Mouse (Mus musculus): ENCODE results near the gene Kpna1. TPM values are rescaled to one million over a fixed set of nuclear protein-coding genes. Genes with fewer than 3 reads are reported as not detected.

Gene Kpna1
- polyA plus RNA-seq, 2 experiments: 15.4 to 38.7 TPM

GRCm38 (mm10) chr16:35966411-35967115, 12.0 kb upstream of the Kpna1 start:
- TF ChIP-seq POLR2A (IDR thresholded peaks at IDR 0.05; ENCODE audit: borderline replicate concordance, extremely low read depth, insufficient read depth, insufficient read length): no peak
- Histone ChIP-seq H3K4me3 (replicated peaks; ENCODE audit: low read length) (no peak overlapping the region), H3K9ac (ENCODE audit: low read depth, low read length, severe bottlenecking) (no peak overlapping the region), H3K27ac (replicated peaks; ENCODE audit: low read depth, low read length) (no peak overlapping the region), H3K9me3 (ENCODE audit: control insufficient read depth, low read length) (no peaks in the 10 kb centered on the region), H3K4me1 (ENCODE audit: control insufficient read depth, insufficient read depth, low read length) (no peaks in the 10 kb centered on the region), H3K4me2 (replicated peaks; ENCODE audit: low read depth, low read length, severe bottlenecking) (no peak overlapping the region), H3K27me3 (ENCODE audit: control insufficient read depth, insufficient read depth, low read length) (no peaks in the 10 kb centered on the region), H3K36me3 (ENCODE audit: control insufficient read depth, insufficient read depth, low read length) (no peaks in the 10 kb centered on the region)
- no peak for ATAC-seq (ENCODE audit: low FRiP score, low read depth)
- WGBS: 34% methylated on average over 5 of the region's 5 CpGs
- DNase-seq (ENCODE audit: low spot score): no peak

- ATAC-seq (ENCODE audit: low FRiP score, low read depth) (no peak), DNase-seq (ENCODE audit: low spot score) (no peak)
- no peak overlapping the region for H3K4me3 ChIP-seq (replicated peaks; ENCODE audit: low read length)
- no peaks in the 10 kb centered on the region for H3K27me3 ChIP-seq (ENCODE audit: control insufficient read depth, insufficient read depth, low read length)
- H3K4me2 ChIP-seq (replicated peaks; ENCODE audit: low read depth, low read length, severe bottlenecking): no peak overlapping the region
- H3K27ac ChIP-seq (replicated peaks; ENCODE audit: low read depth, low read length): no peak overlapping the region
- TF ChIP-seq POLR2A (IDR thresholded peaks at IDR 0.05; ENCODE audit: borderline replicate concordance, extremely low read depth, insufficient read depth, insufficient read length): no peak
- no peaks in the 10 kb centered on the region for H3K9me3 ChIP-seq (ENCODE audit: control insufficient read depth, low read length)
- H3K36me3 ChIP-seq (ENCODE audit: control insufficient read depth, insufficient read depth, low read length): no peaks in the 10 kb centered on the region
- no peak overlapping the region for H3K9ac ChIP-seq (ENCODE audit: low read depth, low read length, severe bottlenecking)
- 84% methylated on average over 4 of the region's 4 CpGs for WGBS
- no peaks in the 10 kb centered on the region for H3K4me1 ChIP-seq (ENCODE audit: control insufficient read depth, insufficient read depth, low read length)
Measured at GRCm38 (mm10) chr16:35967319-35967718, 11.2 kb upstream of the Kpna1 start.

GRCm38 (mm10) chr16:35968149-35968548, 10.4 kb upstream of the Kpna1 start:
- TF ChIP-seq POLR2A (IDR thresholded peaks at IDR 0.05; ENCODE audit: borderline replicate concordance, extremely low read depth, insufficient read depth, insufficient read length): no peak
- Histone ChIP-seq H3K4me3 (replicated peaks; ENCODE audit: low read length) (no peak overlapping the region), H3K4me1 (ENCODE audit: control insufficient read depth, insufficient read depth, low read length) (no peaks in the 10 kb centered on the region), H3K27me3 (ENCODE audit: control insufficient read depth, insufficient read depth, low read length) (no peaks in the 10 kb centered on the region), H3K9me3 (ENCODE audit: control insufficient read depth, low read length) (no peaks in the 10 kb centered on the region), H3K36me3 (ENCODE audit: control insufficient read depth, insufficient read depth, low read length) (no peaks in the 10 kb centered on the region), H3K9ac (ENCODE audit: low read depth, low read length, severe bottlenecking) (no peak overlapping the region), H3K27ac (replicated peaks; ENCODE audit: low read depth, low read length) (no peak overlapping the region), H3K4me2 (replicated peaks; ENCODE audit: low read depth, low read length, severe bottlenecking) (no peak overlapping the region)
- WGBS: 14% methylated on average over 2 of the region's 2 CpGs
- ATAC-seq (ENCODE audit: low FRiP score, low read depth) (no peak), DNase-seq (ENCODE audit: low spot score) (no peak)

GRCm38 (mm10) chr16:35974021-35974420, 4.5 kb upstream of the Kpna1 start:
- DNase-seq (ENCODE audit: low spot score) (no peak), ATAC-seq (ENCODE audit: low FRiP score, low read depth) (no peak)
- H3K27me3 ChIP-seq (ENCODE audit: control insufficient read depth, insufficient read depth, low read length): no peaks in the 10 kb centered on the region
- no peaks in the 10 kb centered on the region for H3K36me3 ChIP-seq (ENCODE audit: control insufficient read depth, insufficient read depth, low read length)
- 52% methylated on average over 1 of the region's 1 CpGs for WGBS
- H3K4me1 ChIP-seq (ENCODE audit: control insufficient read depth, insufficient read depth, low read length): no peaks in the 10 kb centered on the region
- H3K4me2 ChIP-seq (replicated peaks; ENCODE audit: low read depth, low read length, severe bottlenecking): no peak overlapping the region
- no peaks in the 10 kb centered on the region for H3K9me3 ChIP-seq (ENCODE audit: control insufficient read depth, low read length)
- no peak overlapping the region for H3K27ac ChIP-seq (replicated peaks; ENCODE audit: low read depth, low read length)
- no peak for TF ChIP-seq POLR2A (IDR thresholded peaks at IDR 0.05; ENCODE audit: borderline replicate concordance, extremely low read depth, insufficient read depth, insufficient read length)
- no peak overlapping the region for H3K4me3 ChIP-seq (replicated peaks; ENCODE audit: low read length)
- H3K9ac ChIP-seq (ENCODE audit: low read depth, low read length, severe bottlenecking): no peak overlapping the region

GRCm38 (mm10) chr16:35981363-35981821, 2.8 kb downstream of the Kpna1 start:
- ATAC-seq (ENCODE audit: low FRiP score, low read depth) (peak; percentile 90), DNase-seq (ENCODE audit: low spot score) (peak; percentile 100)
- H3K4me2 ChIP-seq (replicated peaks; ENCODE audit: low read depth, low read length, severe bottlenecking): no peak overlapping the region
- H3K9ac ChIP-seq (ENCODE audit: low read depth, low read length, severe bottlenecking): no peak overlapping the region
- no peak overlapping the region for H3K27ac ChIP-seq (replicated peaks; ENCODE audit: low read depth, low read length)
- 49% methylated on average over 19 of the region's 19 CpGs for WGBS
- H3K36me3 ChIP-seq (ENCODE audit: control insufficient read depth, insufficient read depth, low read length): no peaks in the 10 kb centered on the region
- 0 out of 2 replicates have a peak, but pooled peaks cover 4% of the 10 kb centered on the region for H3K4me1 ChIP-seq (ENCODE audit: control insufficient read depth, insufficient read depth, low read length)
- no peak for TF ChIP-seq POLR2A (IDR thresholded peaks at IDR 0.05; ENCODE audit: borderline replicate concordance, extremely low read depth, insufficient read depth, insufficient read length)
- H3K4me3 ChIP-seq (replicated peaks; ENCODE audit: low read length): no peak overlapping the region
- H3K27me3 ChIP-seq (ENCODE audit: control insufficient read depth, insufficient read depth, low read length): no peaks in the 10 kb centered on the region
- no peaks in the 10 kb centered on the region for H3K9me3 ChIP-seq (ENCODE audit: control insufficient read depth, low read length)
